Mouse (Mus musculus): ENCODE results near the gene Drap1. TPM values are rescaled to one million over a fixed set of nuclear protein-coding genes. Genes with fewer than 3 reads are reported as not detected.
A peak's percentile ranks its signal among the peaks of the same experiment; 100 is the strongest.
"Not testable (repeated sequence)": the region's sequence is repeated elsewhere in the genome, so short reads cannot be mapped to it uniquely, and the experiment has no call there.

Drap1 gene
- total RNA-seq, 2 experiments from 2014 or later: 248 to 267 TPM

- no peak overlapping the region for H3K27ac ChIP-seq
- H3K4me3 ChIP-seq: no peak overlapping the region
- intact Hi-C loops (cut with DNase I): no loop called here
- no peak for DNase-seq (ENCODE audit: extremely low spot score in 1 of 2, low spot score in 2 of 2)
- no peak for TF ChIP-seq CTCF (IDR thresholded peaks at IDR 0.05)
These were observed 10.2 kb downstream of the Drap1 start for GRCm38 (mm10) chr19:5414534-5414957.

- no peak overlapping the region for H3K4me3 ChIP-seq
- no peak overlapping the region for H3K27ac ChIP-seq
- DNase-seq (ENCODE audit: extremely low spot score in 1 of 2, low spot score in 2 of 2): no peak
- no peak for TF ChIP-seq CTCF (IDR thresholded peaks at IDR 0.05)
- intact Hi-C loops (cut with DNase I): no loop called here
These were observed 10.9 kb downstream of the Drap1 start for GRCm38 (mm10) chr19:5413840-5414239.

GRCm38 (mm10) chr19:5411961-5412360, 12.8 kb downstream of the Drap1 start:
- Histone ChIP-seq H3K27ac (no peak overlapping the region), H3K4me3 (no peak overlapping the region)
- no peak for TF ChIP-seq CTCF (IDR thresholded peaks at IDR 0.05)
- intact Hi-C loops (cut with DNase I): no loop called here
- no peak for DNase-seq (ENCODE audit: extremely low spot score in 1 of 2, low spot score in 2 of 2)

GRCm38 (mm10) chr19:5410641-5411040, 14.1 kb downstream of the Drap1 start:
- H3K27ac ChIP-seq: no peak overlapping the region
- intact Hi-C loops (cut with DNase I): no loop called here
- no peak overlapping the region for H3K4me3 ChIP-seq
- DNase-seq (ENCODE audit: extremely low spot score in 1 of 2, low spot score in 2 of 2): no peak
- TF ChIP-seq CTCF (IDR thresholded peaks at IDR 0.05): no peak

- no peak overlapping the region for H3K27ac ChIP-seq
- no peak for TF ChIP-seq CTCF (IDR thresholded peaks at IDR 0.05)
- no peak overlapping the region for H3K4me3 ChIP-seq
- no peak for DNase-seq (ENCODE audit: extremely low spot score in 1 of 2, low spot score in 2 of 2)
- intact Hi-C loops (cut with DNase I): no loop called here
These were observed 15.7 kb downstream of the Drap1 start for GRCm38 (mm10) chr19:5409068-5409467.

GRCm38 (mm10) chr19:5408057-5409001, 16.4 kb downstream of the Drap1 start:
- no peak for DNase-seq (ENCODE audit: extremely low spot score in 1 of 2, low spot score in 2 of 2)
- intact Hi-C loops (cut with DNase I): no loop called here
- no peak for TF ChIP-seq CTCF (IDR thresholded peaks at IDR 0.05)
- Histone ChIP-seq H3K4me3 (no peak overlapping the region), H3K27ac (no peak overlapping the region)

- peak; percentile 55 for TF ChIP-seq CTCF (IDR thresholded peaks at IDR 0.05)
- DNase-seq (ENCODE audit: extremely low spot score in 1 of 2, low spot score in 2 of 2): peak in 1 of 2 experiments; percentile 33
- intact Hi-C loops (cut with DNase I): no loop called here
- peak overlapping the region; percentile 50 for H3K4me3 ChIP-seq
- H3K27ac ChIP-seq: peak overlapping the region; percentile 95
These were observed 17.6 kb downstream of the Drap1 start for GRCm38 (mm10) chr19:5407133-5407532.

- Histone ChIP-seq H3K4me3 (peak overlapping the region; percentile 50), H3K27ac (peak overlapping the region; percentile 95)
- intact Hi-C loops (cut with DNase I): not testable (repeated sequence)
- peak in 1 of 2 experiments; percentile 28 for DNase-seq (ENCODE audit: extremely low spot score in 1 of 2, low spot score in 2 of 2)
These were observed 18.1 kb downstream of the Drap1 start for GRCm38 (mm10) chr19:5406531-5407126.

GRCm38 (mm10) chr19:5405924-5406323, 18.9 kb downstream of the Drap1 start:
- intact Hi-C loops (cut with DNase I): no loop called here
- TF ChIP-seq CTCF (IDR thresholded peaks at IDR 0.05): no peak
- Histone ChIP-seq H3K4me3 (peak overlapping the region; percentile 23; the same call in 1 of the 2 replicates), H3K27ac (peak overlapping the region; percentile 24; the same call in 1 of the 2 replicates)
- no peak for DNase-seq (ENCODE audit: extremely low spot score in 1 of 2, low spot score in 2 of 2)

GRCm38 (mm10) chr19:5402293-5402692, 22.5 kb downstream of the Drap1 start, which contains the start of gene Tsga10ip:
Tsga10ip (minus strand) TSS chr19:5402526.
- no peak for TF ChIP-seq CTCF (IDR thresholded peaks at IDR 0.05)
- DNase-seq (ENCODE audit: extremely low spot score in 1 of 2, low spot score in 2 of 2): no peak
- Histone ChIP-seq H3K27ac (no peak within 1 kb of the TSS), H3K4me3 (no peak within 1 kb of the TSS)
- intact Hi-C loops (cut with DNase I): no loop called here

GRCm38 (mm10) chr19:5401073-5401472, 23.7 kb downstream of the Drap1 start:
- DNase-seq (ENCODE audit: extremely low spot score in 1 of 2, low spot score in 2 of 2); intact Hi-C loops (cut with DNase I); H3K27ac ChIP-seq; H3K4me3 ChIP-seq: not testable (repeated sequence)

GRCm38 (mm10) chr19:5395371-5395770, 29.4 kb downstream of the Drap1 start:
- TF ChIP-seq CTCF (IDR thresholded peaks at IDR 0.05): no peak
- no peak overlapping the region for H3K4me3 ChIP-seq
- intact Hi-C loops (cut with DNase I): no loop called here
- DNase-seq (ENCODE audit: extremely low spot score in 1 of 2, low spot score in 2 of 2): no peak
- no peak overlapping the region for H3K27ac ChIP-seq

Measured in left cerebral cortex, adult 2 months (tissue).